Mouse (Mus musculus): ENCODE measurements around the gene Rpl12. TPM values are rescaled to one million over a fixed set of nuclear protein-coding genes. Genes with fewer than 3 reads are reported as not detected.
A peak's percentile ranks its signal among the peaks of the same experiment; 100 is the strongest.

The Rpl12 gene
- polyA plus RNA-seq, 1 experiment from 2014 or later = 151 TPM

DNA sequence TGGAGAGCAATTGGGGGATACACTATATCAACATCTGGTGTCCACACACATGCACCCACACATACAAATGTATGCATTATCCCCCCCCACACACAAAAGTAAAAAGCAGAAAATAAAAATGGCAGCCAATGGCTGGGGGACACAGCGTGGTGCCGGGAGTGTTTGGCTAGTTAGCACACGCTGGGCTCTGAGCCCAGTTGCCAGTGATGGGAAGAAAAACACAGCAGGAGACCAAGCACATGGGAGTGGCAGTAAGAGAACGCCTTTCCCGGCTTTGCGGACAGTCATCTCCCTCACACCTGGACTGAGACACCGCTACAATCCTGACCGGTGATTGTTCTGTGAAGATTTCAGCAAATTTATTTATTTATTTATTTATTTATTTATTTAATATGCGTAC is 9.9 kb downstream of the Rpl12 start:
- no peaks in the 10 kb centered on the region for H3K9me3 ChIP-seq (ENCODE audit: control insufficient read depth, low read length)
- H3K4me3 ChIP-seq (ENCODE audit: low read length) = no peak overlapping the region
- ATAC-seq (ENCODE audit: low read depth) = no peak
- peaks cover 7% of the 10 kb centered on the region; the same call in 1 of the 2 replicates for H3K36me3 ChIP-seq (ENCODE audit: control insufficient read depth, insufficient read depth, low read length)
- H3K4me1 ChIP-seq (replicated peaks; ENCODE audit: control insufficient read depth, insufficient read depth, low read length) = peaks cover 8% of the 10 kb centered on the region
- H3K27me3 ChIP-seq (ENCODE audit: control insufficient read depth, insufficient read depth, low read depth, low read length) = no peaks in the 10 kb centered on the region
- 52% methylated on average over 9 of the region's 9 CpGs for WGBS
- H3K4me2 ChIP-seq (ENCODE audit: low read depth, low read length) = no peak overlapping the region
- H3K27ac ChIP-seq (ENCODE audit: low read length) = no peak overlapping the region
- H3K9ac ChIP-seq (ENCODE audit: low read length) = no peak overlapping the region

DNA sequence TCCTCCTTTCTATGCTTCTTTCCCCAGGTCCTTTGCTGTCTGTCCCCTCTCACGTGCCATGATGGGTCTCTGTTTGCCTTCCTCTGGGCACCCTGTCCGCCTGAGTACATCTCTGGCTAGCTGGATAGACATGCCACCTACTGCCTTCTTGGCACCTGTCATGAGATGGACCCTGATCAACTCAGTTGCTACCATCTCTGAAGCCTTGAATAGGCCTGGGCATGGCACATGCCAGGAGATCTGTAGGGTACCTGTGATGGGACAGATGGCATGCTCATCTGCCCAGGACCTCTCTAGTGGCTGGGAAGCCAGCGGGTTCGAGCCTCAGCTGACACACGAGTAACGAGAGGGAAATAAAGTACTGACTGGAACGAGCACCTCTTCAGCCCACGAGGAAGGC is 12.9 kb downstream of the Rpl12 start:
- H3K27ac ChIP-seq (ENCODE audit: low read length) = no peak overlapping the region
- H3K4me2 ChIP-seq (ENCODE audit: low read depth, low read length) = no peak overlapping the region
- no peaks in the 10 kb centered on the region for H3K27me3 ChIP-seq (ENCODE audit: control insufficient read depth, insufficient read depth, low read depth, low read length)
- no peak overlapping the region for H3K4me3 ChIP-seq (ENCODE audit: low read length)
- H3K9ac ChIP-seq (ENCODE audit: low read length) = no peak overlapping the region
- WGBS = 85% methylated on average over 8 of the region's 8 CpGs
- no peak for ATAC-seq (ENCODE audit: low read depth)
- peaks cover 7% of the 10 kb centered on the region; the same call in 1 of the 2 replicates for H3K36me3 ChIP-seq (ENCODE audit: control insufficient read depth, insufficient read depth, low read length)
- H3K9me3 ChIP-seq (ENCODE audit: control insufficient read depth, low read length) = no peaks in the 10 kb centered on the region
- no peaks in the 10 kb centered on the region for H3K4me1 ChIP-seq (replicated peaks; ENCODE audit: control insufficient read depth, insufficient read depth, low read length)

GRCm38 (mm10) chr2:32977114-32977513 is 15.8 kb downstream of the Rpl12 start:
- Histone ChIP-seq H3K27ac (ENCODE audit: low read length) (no peak overlapping the region), H3K9ac (ENCODE audit: low read length) (no peak overlapping the region), H3K4me2 (ENCODE audit: low read depth, low read length) (no peak overlapping the region), H3K4me1 (replicated peaks; ENCODE audit: control insufficient read depth, insufficient read depth, low read length) (peaks cover 7% of the 10 kb centered on the region), H3K9me3 (ENCODE audit: control insufficient read depth, low read length) (no peaks in the 10 kb centered on the region), H3K4me3 (ENCODE audit: low read length) (no peak overlapping the region), H3K27me3 (ENCODE audit: control insufficient read depth, insufficient read depth, low read depth, low read length) (no peaks in the 10 kb centered on the region), H3K36me3 (ENCODE audit: control insufficient read depth, insufficient read depth, low read length) (peaks cover 7% of the 10 kb centered on the region; the same call in 1 of the 2 replicates)
- 73% methylated on average over 5 of the region's 5 CpGs for whole genome bisulfite sequencing
- no peak for ATAC-seq (ENCODE audit: low read depth)

DNA sequence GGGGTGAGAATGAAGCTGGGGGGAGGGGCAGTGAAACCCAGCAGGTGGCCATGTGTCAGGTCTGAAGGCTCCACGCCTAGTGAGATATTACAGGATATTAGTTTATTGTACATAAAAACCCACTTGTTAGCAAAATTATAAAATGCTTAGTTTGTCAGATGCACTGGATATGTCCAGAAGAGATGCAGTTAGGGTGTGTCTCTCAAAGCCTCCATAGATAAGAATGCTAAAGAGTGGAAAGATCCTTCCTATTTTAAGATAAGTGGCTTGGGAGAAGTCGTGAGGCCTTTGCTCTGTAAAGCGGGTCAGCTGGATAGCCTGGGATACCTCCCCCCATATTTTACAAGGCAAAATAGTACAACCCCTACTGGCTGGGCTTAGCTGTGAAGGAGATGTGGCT is 17.3 kb downstream of the Rpl12 start:
- WGBS = 77% methylated on average over 3 of the region's 3 CpGs
- H3K4me1 ChIP-seq (replicated peaks; ENCODE audit: control insufficient read depth, insufficient read depth, low read length) = peaks cover 7% of the 10 kb centered on the region
- H3K4me2 ChIP-seq (ENCODE audit: low read depth, low read length) = no peak overlapping the region
- H3K9me3 ChIP-seq (ENCODE audit: control insufficient read depth, low read length) = no peaks in the 10 kb centered on the region
- H3K9ac ChIP-seq (ENCODE audit: low read length) = no peak overlapping the region
- H3K27me3 ChIP-seq (ENCODE audit: control insufficient read depth, insufficient read depth, low read depth, low read length) = no peaks in the 10 kb centered on the region
- no peak for ATAC-seq (ENCODE audit: low read depth)
- H3K4me3 ChIP-seq (ENCODE audit: low read length) = no peak overlapping the region
- no peak overlapping the region for H3K27ac ChIP-seq (ENCODE audit: low read length)
- peaks cover 5% of the 10 kb centered on the region; the same call in 1 of the 2 replicates for H3K36me3 ChIP-seq (ENCODE audit: control insufficient read depth, insufficient read depth, low read length)

DNA sequence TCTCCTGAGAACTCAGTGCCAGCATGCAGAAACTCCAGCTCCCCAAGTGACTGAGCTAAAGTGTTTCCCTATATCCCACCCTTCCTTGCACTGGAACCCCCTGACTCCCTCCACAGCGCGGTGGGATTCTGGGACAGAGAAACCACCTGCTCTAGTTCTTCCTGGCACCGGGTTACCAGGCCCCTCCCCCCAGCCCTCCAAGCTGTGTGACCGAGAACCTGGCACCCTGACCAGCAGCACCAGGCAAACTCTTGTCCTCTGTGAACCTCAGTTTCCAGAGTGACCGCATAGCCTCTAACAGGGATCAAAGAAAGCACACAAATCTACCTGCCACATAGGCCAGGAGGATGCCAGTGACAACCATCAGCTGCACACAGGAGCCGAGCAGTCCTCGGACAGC is 18.3 kb downstream of the Rpl12 start:
- 81% methylated on average over 7 of the region's 7 CpGs for WGBS
- Histone ChIP-seq H3K9ac (ENCODE audit: low read length) (no peak overlapping the region), H3K27me3 (ENCODE audit: control insufficient read depth, insufficient read depth, low read depth, low read length) (no peaks in the 10 kb centered on the region), H3K9me3 (ENCODE audit: control insufficient read depth, low read length) (no peaks in the 10 kb centered on the region), H3K4me2 (ENCODE audit: low read depth, low read length) (no peak overlapping the region), H3K27ac (ENCODE audit: low read length) (no peak overlapping the region), H3K36me3 (ENCODE audit: control insufficient read depth, insufficient read depth, low read length) (peaks cover 2% of the 10 kb centered on the region; the same call in 1 of the 2 replicates), H3K4me1 (replicated peaks; ENCODE audit: control insufficient read depth, insufficient read depth, low read length) (peaks cover 7% of the 10 kb centered on the region), H3K4me3 (ENCODE audit: low read length) (no peak overlapping the region)
- ATAC-seq (ENCODE audit: low read depth) = no peak

- H3K27ac ChIP-seq (ENCODE audit: low read length) = peak overlapping the region; percentile 54; the same call in 1 of the 2 replicates
- H3K4me1 ChIP-seq (replicated peaks; ENCODE audit: control insufficient read depth, insufficient read depth, low read length) = peaks cover 7% of the 10 kb centered on the region
- H3K9me3 ChIP-seq (ENCODE audit: control insufficient read depth, low read length) = no peaks in the 10 kb centered on the region
- no peaks in the 10 kb centered on the region for H3K36me3 ChIP-seq (ENCODE audit: control insufficient read depth, insufficient read depth, low read length)
- 2% methylated on average over 23 of the region's 23 CpGs for WGBS
- H3K9ac ChIP-seq (ENCODE audit: low read length) = peak overlapping the region; percentile 88
- H3K27me3 ChIP-seq (ENCODE audit: control insufficient read depth, insufficient read depth, low read depth, low read length) = no peaks in the 10 kb centered on the region
- peak; percentile 35 for ATAC-seq (ENCODE audit: low read depth)
- H3K4me2 ChIP-seq (ENCODE audit: low read depth, low read length) = peak overlapping the region; percentile 100
- H3K4me3 ChIP-seq (ENCODE audit: low read length) = peak overlapping the region; percentile 85
Measured at GRCm38 (mm10) chr2:32981281-32981680, 19.9 kb downstream of the Rpl12 start.

GRCm38 (mm10) chr2:32981725-32982271 is 20.4 kb downstream of the Rpl12 start, which contains the start of gene Slc2a8:
Slc2a8 (minus strand) TSS chr2:32982083.
- Histone ChIP-seq H3K4me3 (ENCODE audit: low read length) (peak within 1 kb of the TSS; percentile 85), H3K36me3 (ENCODE audit: control insufficient read depth, insufficient read depth, low read length) (no peaks in the 10 kb centered on the region), H3K27me3 (ENCODE audit: control insufficient read depth, insufficient read depth, low read depth, low read length) (no peaks in the 10 kb centered on the region), H3K4me2 (ENCODE audit: low read depth, low read length) (peak within 1 kb of the TSS; percentile 100), H3K9me3 (ENCODE audit: control insufficient read depth, low read length) (no peaks in the 10 kb centered on the region), H3K27ac (ENCODE audit: low read length) (peak within 1 kb of the TSS; percentile 54; the same call in 1 of the 2 replicates), H3K4me1 (replicated peaks; ENCODE audit: control insufficient read depth, insufficient read depth, low read length) (peaks cover 7% of the 10 kb centered on the region), H3K9ac (ENCODE audit: low read length) (peak within 1 kb of the TSS; percentile 88)
- under 1% methylated on average over 43 of the region's 50 CpGs for WGBS
- ATAC-seq (ENCODE audit: low read depth) = peak; percentile 100

DNA sequence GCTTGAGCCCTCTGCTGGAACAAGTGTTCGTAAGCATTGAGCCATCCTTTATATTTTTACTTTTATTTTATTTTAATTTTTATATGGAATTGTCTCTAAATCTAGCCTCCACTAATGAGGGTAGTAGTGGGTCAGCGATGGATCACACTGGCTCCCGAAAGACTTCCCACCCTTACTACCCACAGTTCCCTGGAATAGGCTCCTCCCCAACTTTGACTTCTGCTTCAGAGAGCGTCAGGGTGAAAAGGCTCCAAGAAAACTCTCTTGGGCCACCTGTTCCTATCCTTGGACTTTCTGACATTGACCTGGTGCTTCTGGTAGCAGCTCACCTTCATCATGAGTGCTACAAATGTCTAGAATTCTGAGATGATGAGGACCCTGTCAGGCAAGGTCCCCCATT is 21.3 kb downstream of the Rpl12 start:
- Histone ChIP-seq H3K4me3 (ENCODE audit: low read length) (peak overlapping the region; percentile 85), H3K27ac (ENCODE audit: low read length) (no peak overlapping the region), H3K9me3 (ENCODE audit: control insufficient read depth, low read length) (no peaks in the 10 kb centered on the region), H3K4me1 (replicated peaks; ENCODE audit: control insufficient read depth, insufficient read depth, low read length) (peaks cover 7% of the 10 kb centered on the region), H3K4me2 (ENCODE audit: low read depth, low read length) (peak overlapping the region; percentile 100), H3K36me3 (ENCODE audit: control insufficient read depth, insufficient read depth, low read length) (no peaks in the 10 kb centered on the region), H3K27me3 (ENCODE audit: control insufficient read depth, insufficient read depth, low read depth, low read length) (no peaks in the 10 kb centered on the region), H3K9ac (ENCODE audit: low read length) (peak overlapping the region; percentile 44)
- WGBS = 2% methylated on average over 4 of the region's 4 CpGs
- ATAC-seq (ENCODE audit: low read depth) = no peak

GRCm38 (mm10) chr2:32983617-32984016 is 22.3 kb downstream of the Rpl12 start:
- ATAC-seq (ENCODE audit: low read depth) = no peak
- Histone ChIP-seq H3K36me3 (ENCODE audit: control insufficient read depth, insufficient read depth, low read length) (no peaks in the 10 kb centered on the region), H3K4me1 (replicated peaks; ENCODE audit: control insufficient read depth, insufficient read depth, low read length) (peaks cover 7% of the 10 kb centered on the region), H3K27ac (ENCODE audit: low read length) (no peak overlapping the region), H3K9ac (ENCODE audit: low read length) (no peak overlapping the region), H3K4me2 (ENCODE audit: low read depth, low read length) (no peak overlapping the region), H3K9me3 (ENCODE audit: control insufficient read depth, low read length) (no peaks in the 10 kb centered on the region), H3K27me3 (ENCODE audit: control insufficient read depth, insufficient read depth, low read depth, low read length) (no peaks in the 10 kb centered on the region), H3K4me3 (ENCODE audit: low read length) (no peak overlapping the region)
- 41% methylated on average over 6 of the region's 6 CpGs for WGBS
